Mouse (Mus musculus) brain, embryonic 18.5 days (tissue): Measurements from ENCODE around the gene Cdyl.
A peak's percentile ranks its signal among the peaks of the same experiment; 100 is the strongest.

Source experiments
- DNase-seq: peaks from one replicate; pipeline ENCODE4 v3.0.0-alpha.2; 2012; ENCODE audit warnings: low read depth, low spot score

Cdyl gene

GRCm38 (mm10) chr13:35756393-35757338 lies 97.0 kb downstream of the Cdyl start:
- DNase-seq, result no peak

- no peak for DNase-seq
Measured at GRCm38 (mm10) chr13:35760372-35760771, 100.7 kb downstream of the Cdyl start.

- DNase-seq, result no peak
Measured at GRCm38 (mm10) chr13:35764559-35764958, 104.9 kb downstream of the Cdyl start.

GRCm38 (mm10) chr13:35765817-35766216 lies 106.2 kb downstream of the Cdyl start:
- no peak for DNase-seq

GRCm38 (mm10) chr13:35769673-35770072 lies 110.0 kb downstream of the Cdyl start:
- DNase-seq, result no peak

- no peak for DNase-seq
Measured at GRCm38 (mm10) chr13:35770421-35770820, 110.8 kb downstream of the Cdyl start.

GRCm38 (mm10) chr13:35771968-35772382 lies 112.3 kb downstream of the Cdyl start:
- DNase-seq, result no peak

- DNase-seq, result no peak
Measured at GRCm38 (mm10) chr13:35773763-35774162, 114.1 kb downstream of the Cdyl start.

- DNase-seq, result peak; percentile 26
Measured at GRCm38 (mm10) chr13:35776123-35776522, 116.5 kb downstream of the Cdyl start.

- no peak for DNase-seq
Measured at GRCm38 (mm10) chr13:35780714-35781113, 121.1 kb downstream of the Cdyl start.

GRCm38 (mm10) chr13:35781755-35782154 lies 122.1 kb downstream of the Cdyl start:
- no peak for DNase-seq

- no peak for DNase-seq
Measured at GRCm38 (mm10) chr13:35782949-35783348, 123.3 kb downstream of the Cdyl start.

GRCm38 (mm10) chr13:35783576-35783975 lies 123.9 kb downstream of the Cdyl start:
- no peak for DNase-seq

- no peak for DNase-seq
Measured at GRCm38 (mm10) chr13:35784281-35784680, 124.6 kb downstream of the Cdyl start.

- DNase-seq, result no peak
Measured at GRCm38 (mm10) chr13:35785330-35785939, 125.8 kb downstream of the Cdyl start.

GRCm38 (mm10) chr13:35786726-35787399 lies 127.2 kb downstream of the Cdyl start:
- DNase-seq, result no peak

GRCm38 (mm10) chr13:35789577-35789976 lies 129.9 kb downstream of the Cdyl start:
- DNase-seq, result no peak

- no peak for DNase-seq
Measured at GRCm38 (mm10) chr13:35790431-35790830, 130.8 kb downstream of the Cdyl start.

- no peak for DNase-seq
Measured at GRCm38 (mm10) chr13:35794309-35794708, 134.7 kb downstream of the Cdyl start.

- DNase-seq, result no peak
Measured at GRCm38 (mm10) chr13:35794774-35795173, 135.1 kb downstream of the Cdyl start.

GRCm38 (mm10) chr13:35795887-35796286 lies 136.3 kb downstream of the Cdyl start:
- no peak for DNase-seq

GRCm38 (mm10) chr13:35796352-35796751 lies 136.7 kb downstream of the Cdyl start:
- DNase-seq, result no peak
